Mouse (Mus musculus): ENCODE measurements around the gene Nfu1.
"Not testable (repeated sequence)": the region's sequence is repeated elsewhere in the genome, so short reads cannot be mapped to it uniquely, and the experiment has no call there.

The Nfu1 gene

GRCm38 (mm10) chr6:87026980-87027379, 17.9 kb downstream of the Nfu1 start:
- DNase-seq (ENCODE audit: low read depth, low spot score), result no peak

- no peak for DNase-seq (ENCODE audit: low read depth, low spot score)
Measured at GRCm38 (mm10) chr6:87028881-87029280, 19.8 kb downstream of the Nfu1 start.

- DNase-seq (ENCODE audit: low read depth, low spot score), result not testable (repeated sequence)
Measured at GRCm38 (mm10) chr6:87031310-87031709, 22.3 kb downstream of the Nfu1 start.

- DNase-seq (ENCODE audit: low read depth, low spot score), result no peak
Measured at GRCm38 (mm10) chr6:87032401-87032800, 23.4 kb downstream of the Nfu1 start.

DNA sequence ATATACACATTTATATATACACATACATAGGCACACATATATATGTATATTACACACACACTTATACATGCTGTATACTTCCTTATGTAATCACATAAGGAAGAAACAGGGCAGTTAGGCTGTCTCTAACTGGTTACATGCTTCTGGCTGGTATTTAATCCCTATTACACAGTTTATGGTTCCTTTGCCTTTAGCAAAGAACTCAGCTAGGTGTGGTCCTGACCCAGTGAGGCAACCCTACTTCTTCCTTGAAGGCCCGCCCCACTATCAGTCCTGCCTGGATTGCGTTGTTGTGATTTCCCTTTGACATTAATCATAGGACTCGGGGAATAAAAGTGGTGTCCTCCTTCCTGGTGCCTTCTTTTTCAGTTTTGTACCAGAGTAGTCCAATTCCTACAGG, 25.4 kb downstream of the Nfu1 start:
- no peak for DNase-seq (ENCODE audit: low read depth, low spot score)

GRCm38 (mm10) chr6:87037826-87038620, 29.0 kb downstream of the Nfu1 start:
- no peak for DNase-seq (ENCODE audit: low read depth, low spot score)

DNA sequence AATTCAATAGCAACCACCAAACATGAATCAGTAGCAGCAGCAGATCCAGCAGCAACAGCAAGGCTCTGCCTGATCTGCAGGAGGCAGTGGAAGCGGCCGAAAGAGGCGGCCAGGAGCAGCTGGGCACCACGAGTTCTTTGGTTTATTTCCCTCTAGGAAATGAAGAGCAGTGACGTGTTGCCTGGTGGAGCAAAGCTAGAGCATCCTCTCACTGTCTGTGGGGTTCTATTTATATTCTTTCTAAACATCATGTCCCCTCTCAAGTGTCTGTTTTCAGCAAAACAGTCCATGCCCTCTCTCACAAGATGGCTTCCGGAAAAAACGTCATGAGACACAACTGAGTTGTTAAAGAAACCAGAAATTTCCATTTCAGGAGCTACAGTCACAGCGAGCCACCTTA, 30.1 kb downstream of the Nfu1 start:
- no peak for DNase-seq (ENCODE audit: low read depth, low spot score)

DNA sequence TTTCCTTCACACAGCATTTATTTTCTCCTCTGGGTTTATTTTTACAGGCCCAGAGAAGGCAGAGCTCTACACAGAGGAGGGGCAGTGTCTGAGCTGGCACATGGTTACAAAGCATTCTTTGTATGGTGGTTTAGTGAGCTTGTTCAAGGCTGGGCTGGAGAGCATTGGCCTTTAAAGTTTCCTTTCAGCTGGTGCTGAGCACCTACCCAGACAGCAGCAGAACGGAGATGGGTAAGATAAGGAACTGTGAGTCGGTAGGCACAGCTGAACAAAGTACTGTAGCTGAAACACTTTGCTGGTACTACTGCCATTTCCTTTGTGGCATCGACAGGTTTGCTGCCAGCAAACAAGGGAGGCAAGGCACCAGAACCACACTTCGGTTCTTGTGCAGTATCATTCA, 31.9 kb downstream of the Nfu1 start:
- DNase-seq (ENCODE audit: low read depth, low spot score), result no peak

DNA sequence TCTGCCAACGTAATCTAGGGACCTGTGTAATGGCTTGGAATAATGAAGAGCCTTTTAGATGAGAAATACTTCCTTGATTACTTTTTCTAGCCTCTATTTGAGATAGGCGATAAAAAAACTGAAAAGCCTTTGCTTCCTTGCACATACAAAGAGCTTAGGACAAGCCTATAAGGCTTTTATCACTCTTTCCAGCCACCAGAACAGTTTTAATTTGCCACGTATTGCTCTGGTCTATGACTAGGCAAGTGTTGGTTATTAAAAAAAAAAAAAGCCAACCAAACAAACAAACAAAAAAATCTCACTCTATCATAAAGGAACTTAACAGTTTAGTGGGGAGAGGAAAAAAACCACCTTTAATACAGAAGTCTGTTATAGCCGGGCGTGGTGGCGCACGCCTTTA, 32.4 kb downstream of the Nfu1 start:
- DNase-seq (ENCODE audit: low read depth, low spot score), result no peak

DNA sequence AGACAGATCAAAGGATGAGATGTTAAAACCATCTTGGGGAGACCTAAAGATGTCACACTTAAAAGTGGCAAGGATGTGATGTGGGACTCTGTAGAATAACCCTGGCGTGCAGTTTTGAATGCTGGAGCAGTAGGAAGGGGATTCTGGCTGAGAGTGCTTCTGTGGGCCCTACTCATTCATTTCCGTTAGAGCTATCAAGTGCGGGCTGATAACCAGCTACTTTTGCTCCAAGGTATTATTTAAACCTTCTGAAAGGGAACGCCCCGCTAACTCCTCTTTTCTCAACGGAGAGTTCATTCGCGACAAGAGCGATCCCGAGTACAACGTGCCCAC, 32.9 kb downstream of the Nfu1 start:
- no peak for DNase-seq (ENCODE audit: low read depth, low spot score)

GRCm38 (mm10) chr6:87042337-87043130, 33.5 kb downstream of the Nfu1 start, which contains the start of gene Gfpt1:
Gene Gfpt1 (plus strand): TSS chr6:87042846.
- DNase-seq (ENCODE audit: low read depth, low spot score), result peak; percentile 85

DNA sequence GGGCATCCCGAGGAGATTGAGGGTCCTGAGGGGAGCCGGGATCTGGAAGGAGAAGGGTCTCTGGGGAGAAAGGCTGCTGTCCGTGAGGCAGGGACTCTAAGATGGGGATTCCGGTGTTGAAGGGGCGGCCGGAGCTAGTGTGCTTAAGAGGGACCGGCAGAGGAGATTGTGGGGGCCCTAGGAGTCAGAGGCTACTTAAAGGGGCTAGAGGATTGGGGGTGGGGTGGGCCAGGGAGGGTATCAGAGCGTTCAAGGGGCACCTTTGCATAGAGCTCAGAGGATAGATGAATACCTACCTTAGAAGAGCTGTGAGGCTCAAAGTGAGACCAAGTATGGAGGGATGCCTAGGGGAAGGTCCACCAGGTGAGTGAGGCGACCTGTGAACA, 34.1 kb downstream of the Nfu1 start:
- no peak for DNase-seq (ENCODE audit: low read depth, low spot score)

- DNase-seq (ENCODE audit: low read depth, low spot score), result no peak
Measured at GRCm38 (mm10) chr6:87044895-87045294, 35.9 kb downstream of the Nfu1 start.

DNA sequence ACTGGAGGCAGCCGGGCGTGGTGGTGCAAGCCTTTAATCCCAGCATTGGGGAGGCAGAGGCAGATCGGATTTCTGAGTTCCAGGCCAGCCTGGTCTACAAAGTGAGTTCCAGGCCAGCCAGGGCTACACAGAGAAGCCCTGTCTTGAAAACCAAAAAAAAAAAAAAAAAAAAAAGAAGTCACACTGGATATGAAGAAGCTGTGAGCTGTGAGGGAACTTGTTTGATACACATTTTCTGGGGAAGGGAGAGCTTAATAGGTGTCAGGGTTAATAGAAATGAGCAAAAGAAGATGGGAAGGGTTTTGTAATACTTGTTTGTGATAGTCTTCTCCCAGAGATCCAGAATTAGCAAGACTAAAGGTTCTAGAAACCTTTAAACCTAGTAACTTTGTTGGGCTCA, 36.5 kb downstream of the Nfu1 start:
- no peak for DNase-seq (ENCODE audit: low read depth, low spot score)

- DNase-seq (ENCODE audit: low read depth, low spot score), result not testable (repeated sequence)
Measured at GRCm38 (mm10) chr6:87048712-87049111, 39.7 kb downstream of the Nfu1 start.

- DNase-seq (ENCODE audit: low read depth, low spot score), result no peak
Measured at GRCm38 (mm10) chr6:87051886-87052425, 42.9 kb downstream of the Nfu1 start.

GRCm38 (mm10) chr6:87054193-87054592, 45.2 kb downstream of the Nfu1 start:
- no peak for DNase-seq (ENCODE audit: low read depth, low spot score)

DNA sequence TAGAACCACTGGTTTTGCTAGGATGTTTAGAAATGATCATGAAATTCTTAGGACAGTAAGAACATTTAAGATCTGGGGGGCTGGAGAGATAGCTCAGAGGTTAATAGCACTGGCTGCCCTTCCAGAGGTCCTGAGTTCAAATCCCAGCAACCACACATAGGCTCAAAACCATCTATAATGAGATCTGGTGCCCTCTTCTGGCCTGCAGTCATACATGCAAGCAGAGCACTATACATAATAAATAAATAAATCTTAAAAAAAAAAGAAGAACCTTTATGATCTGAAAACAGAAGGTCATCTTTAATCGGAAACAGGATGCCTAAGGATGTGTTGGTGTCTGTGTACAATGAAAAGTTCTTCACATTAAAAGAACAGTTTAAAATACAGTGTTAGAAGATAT, 50.7 kb downstream of the Nfu1 start:
- no peak for DNase-seq (ENCODE audit: low read depth, low spot score)

GRCm38 (mm10) chr6:87063586-87063985, 54.5 kb downstream of the Nfu1 start:
- no peak for DNase-seq (ENCODE audit: low read depth, low spot score)

DNA sequence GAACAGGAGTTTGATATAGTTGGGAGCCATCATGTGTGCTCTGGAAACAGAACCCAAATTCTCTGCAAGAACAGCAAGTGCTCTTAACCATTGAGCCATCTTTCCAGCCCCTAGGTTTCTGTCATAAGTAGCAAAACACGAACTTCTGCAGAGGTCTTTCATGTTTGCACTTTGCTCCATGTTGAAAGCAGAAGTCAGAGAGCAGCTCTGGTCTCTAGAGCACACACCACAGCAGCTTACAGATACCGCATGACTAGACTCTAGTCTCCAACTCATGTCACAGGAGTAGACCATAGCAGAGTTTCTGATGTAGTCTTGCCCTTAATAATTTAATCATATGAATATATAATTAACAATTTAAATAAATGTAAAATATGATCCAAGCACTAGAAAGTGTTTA, 59.2 kb downstream of the Nfu1 start:
- no peak for DNase-seq (ENCODE audit: low read depth, low spot score)

- no peak for DNase-seq (ENCODE audit: low read depth, low spot score)
Measured at GRCm38 (mm10) chr6:87069195-87069900, 60.3 kb downstream of the Nfu1 start.

DNA sequence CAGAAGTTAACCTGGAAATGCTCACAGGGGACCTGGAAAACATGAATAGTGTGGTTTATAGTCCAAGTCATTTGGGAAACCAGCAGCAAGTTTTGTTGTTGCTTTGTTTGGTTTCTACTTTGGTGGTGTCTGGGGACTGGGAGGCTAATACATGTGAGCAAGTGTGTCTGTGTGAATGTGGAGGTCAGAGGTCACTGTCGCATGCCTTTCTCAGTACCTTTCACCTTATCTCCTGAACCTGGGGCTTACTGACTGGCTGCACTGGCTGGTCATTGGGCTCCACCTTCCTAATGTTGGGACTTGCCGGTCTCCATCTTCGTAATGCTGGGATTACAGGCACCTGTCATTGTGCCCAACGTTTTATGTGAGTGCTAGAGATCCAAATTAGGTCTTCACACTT, 61.6 kb downstream of the Nfu1 start:
- no peak for DNase-seq (ENCODE audit: low read depth, low spot score)

Measured in c-Kit-negative CD71-positive TER-119-positive erythroid progenitor cells, embryonic 14.5 days (primary cell).